Mouse (Mus musculus) 416B (cell line): Measurements from ENCODE around the gene Adam19.
"Not testable (repeated sequence)": the region's sequence is repeated elsewhere in the genome, so short reads cannot be mapped to it uniquely, and the experiment has no call there.

Source experiments
- DNase-seq: peaks from one replicate; pipeline ENCODE4 v3.0.0; 2011; ENCODE audit warnings: low read depth

Adam19 gene

DNA sequence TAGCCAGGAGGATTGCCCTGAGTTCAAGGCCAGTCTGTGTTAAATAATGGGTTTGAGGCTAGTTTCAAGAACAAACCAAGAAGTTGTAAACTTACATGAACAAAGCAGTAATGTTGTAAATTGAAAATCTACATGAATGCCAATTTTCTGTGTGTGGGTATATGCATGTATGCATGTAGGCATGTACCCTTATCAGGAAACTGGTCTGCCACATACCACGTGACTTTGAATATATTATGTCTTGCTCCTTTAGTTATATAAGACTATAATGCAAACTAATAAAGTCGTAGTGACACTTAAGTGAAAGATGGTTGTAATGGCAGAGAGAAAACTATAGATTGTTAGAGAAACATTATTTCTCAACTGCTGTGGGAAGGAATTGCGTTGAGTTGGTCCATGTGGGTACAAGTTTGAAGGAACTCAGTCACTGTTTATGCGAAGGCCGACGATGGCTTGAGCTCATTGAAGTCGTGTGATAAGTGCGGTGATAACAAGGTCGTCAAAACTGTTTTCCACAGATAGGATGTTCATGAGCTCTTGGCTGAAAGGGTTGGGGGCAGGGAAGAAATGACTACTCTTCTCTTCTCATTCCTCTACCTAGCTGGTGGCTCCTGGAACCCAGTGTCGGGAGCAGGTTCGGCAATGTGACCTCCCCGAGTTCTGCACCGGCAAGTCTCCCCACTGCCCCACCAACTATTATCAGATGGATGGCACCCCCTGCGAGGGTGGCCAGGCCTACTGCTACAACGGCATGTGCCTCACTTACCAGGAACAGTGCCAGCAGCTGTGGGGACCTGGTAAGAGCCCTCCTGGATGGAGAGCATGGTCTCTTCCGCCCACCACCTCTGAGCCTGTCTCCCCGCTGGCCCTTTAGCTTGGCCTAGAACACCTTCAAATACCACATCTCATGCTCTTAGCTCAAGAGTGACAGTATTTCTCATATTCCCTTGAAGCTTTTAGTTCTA, 75.5 kb downstream of the Adam19 start:
- DNase-seq = no peak

- no peak for DNase-seq
Measured at GRCm38 (mm10) chr11:46134899-46135298, 79.1 kb downstream of the Adam19 start.

GRCm38 (mm10) chr11:46143342-46143741, 87.5 kb downstream of the Adam19 start:
- DNase-seq = no peak

DNA sequence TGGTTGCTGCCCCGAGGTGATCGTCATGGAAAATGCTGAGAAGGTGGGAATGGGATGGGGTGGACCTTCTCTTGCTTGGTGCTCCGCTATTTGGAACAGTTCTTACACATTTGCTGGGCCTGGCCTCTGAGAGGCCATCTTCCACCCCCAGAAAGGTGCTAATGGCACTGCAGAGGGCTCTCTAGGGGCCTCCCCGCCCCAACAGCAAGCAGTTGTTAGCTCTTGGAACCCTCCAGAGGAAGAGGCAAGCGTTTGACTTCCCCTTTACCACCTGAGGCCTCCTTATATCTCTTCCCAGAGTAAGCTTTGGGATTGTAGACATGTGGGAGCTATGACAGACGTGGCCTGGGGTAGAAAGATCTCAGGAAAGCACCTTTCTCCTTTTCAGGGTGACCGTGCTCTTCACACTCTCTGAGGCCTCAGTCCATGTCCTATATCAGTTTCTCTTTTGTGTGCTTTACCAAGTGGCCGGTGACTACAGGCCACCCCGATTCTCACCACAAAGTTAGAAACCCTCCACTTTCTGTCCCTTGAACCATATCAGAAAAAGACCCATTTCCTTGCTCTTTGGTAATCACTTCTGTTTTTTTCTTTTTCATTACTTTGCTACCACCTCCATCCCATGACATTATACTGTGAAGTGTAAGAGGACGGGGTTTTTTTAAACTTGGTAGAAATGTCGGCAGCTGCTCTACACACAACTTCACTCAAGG, 89.5 kb downstream of the Adam19 start:
- DNase-seq = no peak

GRCm38 (mm10) chr11:46146619-46147018, 90.8 kb downstream of the Adam19 start:
- DNase-seq = no peak

DNA sequence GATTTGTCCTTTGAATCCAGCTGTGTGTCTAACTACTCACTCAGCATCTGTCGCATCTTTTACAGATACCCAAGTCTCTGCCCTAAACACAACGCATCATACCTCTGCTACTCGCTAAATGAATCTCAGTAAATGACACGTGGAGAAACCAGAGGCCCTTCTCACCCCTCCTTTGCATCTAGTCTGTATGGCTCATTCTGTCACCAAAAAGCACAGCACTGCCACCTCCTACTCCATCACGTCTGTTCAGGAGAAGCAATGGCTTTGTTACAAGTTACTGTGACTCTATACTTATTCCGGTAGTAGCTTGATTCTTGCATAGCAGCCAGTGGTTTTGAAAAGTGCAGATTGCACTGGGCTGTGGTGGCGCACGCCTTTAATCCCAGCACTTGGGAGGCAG, 101.2 kb downstream of the Adam19 start:
- no peak for DNase-seq

GRCm38 (mm10) chr11:46157462-46157861, 101.7 kb downstream of the Adam19 start:
- DNase-seq = no peak

- no peak for DNase-seq
Measured at GRCm38 (mm10) chr11:46165866-46166585, 110.2 kb downstream of the Adam19 start, which contains the start of gene Nipal4. Nipal4 (minus strand) TSS chr11:46166508.

- DNase-seq = no peak
Measured at GRCm38 (mm10) chr11:46168506-46168905, 112.7 kb downstream of the Adam19 start.

- no peak for DNase-seq
Measured at GRCm38 (mm10) chr11:46169908-46170307, 114.1 kb downstream of the Adam19 start.

- no peak for DNase-seq
Measured at GRCm38 (mm10) chr11:46172128-46172527, 116.3 kb downstream of the Adam19 start.

- no peak for DNase-seq
Measured at GRCm38 (mm10) chr11:46176155-46176554, 120.4 kb downstream of the Adam19 start.

DNA sequence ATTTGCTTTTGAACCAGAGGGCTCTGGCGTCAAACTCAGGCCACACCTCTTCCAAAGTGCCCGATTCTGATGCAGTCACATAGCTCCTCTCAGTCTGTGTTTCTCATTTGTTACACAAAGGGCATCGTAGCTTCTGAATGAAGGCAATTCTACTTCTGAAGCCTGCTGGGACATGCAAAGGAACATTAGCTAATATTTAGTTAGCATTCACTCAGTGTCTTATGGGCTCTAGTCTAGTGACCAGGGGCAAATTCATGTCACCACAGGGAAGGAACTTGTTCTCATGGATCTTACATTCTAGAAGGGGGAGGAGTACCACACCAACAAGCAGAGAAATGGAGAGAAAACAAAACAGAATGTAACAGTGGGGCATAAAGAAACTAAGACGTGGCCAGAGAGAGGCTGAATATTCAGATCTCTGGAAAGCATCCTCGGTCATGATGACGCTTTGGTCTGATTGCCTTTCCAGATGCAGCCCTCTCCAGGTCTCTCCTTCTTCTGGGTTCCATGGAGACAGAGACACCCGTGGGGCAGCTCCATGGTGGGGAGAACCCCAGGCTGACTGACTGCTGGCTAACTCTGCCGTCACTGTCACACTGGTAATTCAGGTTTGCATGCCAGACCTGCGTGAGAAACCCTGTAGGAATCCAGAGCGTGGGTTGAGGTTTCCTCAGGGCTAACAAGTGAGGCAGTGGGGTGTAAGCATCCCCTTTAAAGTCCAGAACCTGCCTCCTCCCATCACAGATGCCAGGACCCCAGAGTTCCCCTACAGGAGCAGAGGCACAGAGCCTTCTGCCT, 121.7 kb downstream of the Adam19 start:
- DNase-seq = no peak

DNA sequence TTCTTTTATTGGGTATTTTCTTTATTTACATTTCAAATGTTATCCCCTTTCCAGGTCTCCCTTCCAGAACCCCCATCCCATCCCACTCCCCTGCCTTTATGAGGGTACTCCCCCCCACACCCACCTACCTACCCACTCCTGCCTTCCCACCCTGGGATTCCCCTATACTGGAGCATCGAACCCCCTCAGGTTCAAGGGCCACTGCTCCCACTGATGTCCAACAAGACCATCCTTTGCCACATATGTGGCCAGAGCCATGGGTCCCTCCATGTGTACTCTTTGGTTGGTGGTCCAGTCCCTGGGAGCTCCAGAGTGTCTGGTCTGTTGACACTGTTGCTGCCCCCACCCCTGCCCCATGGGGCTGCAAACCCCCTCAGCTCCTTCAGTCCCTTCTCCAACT, 126.2 kb downstream of the Adam19 start:
- not testable (repeated sequence) for DNase-seq

GRCm38 (mm10) chr11:46184946-46185345, 129.2 kb downstream of the Adam19 start:
- no peak for DNase-seq

DNA sequence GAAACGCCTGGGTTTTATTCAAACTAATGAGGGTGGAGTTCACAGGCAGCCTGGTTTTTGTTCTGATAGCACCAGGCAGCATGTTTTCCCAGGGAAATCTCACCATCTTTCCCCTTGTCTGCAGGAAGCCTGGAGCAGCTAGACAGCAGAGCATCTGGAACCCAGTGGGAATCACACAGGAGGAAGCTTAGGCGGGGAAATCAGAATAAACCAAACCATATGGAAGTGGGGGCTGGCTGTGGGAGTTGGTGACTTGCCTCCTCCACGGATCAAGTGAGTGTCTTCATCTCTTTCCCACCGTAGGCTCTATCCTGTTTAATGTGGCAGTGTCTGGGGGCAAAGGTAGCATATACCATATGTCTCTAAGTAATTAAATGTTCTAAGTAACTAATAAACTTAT, 129.7 kb downstream of the Adam19 start:
- DNase-seq = no peak

- no peak for DNase-seq
Measured at GRCm38 (mm10) chr11:46188283-46188682, 132.5 kb downstream of the Adam19 start.

- DNase-seq = no peak
Measured at GRCm38 (mm10) chr11:46194175-46194574, 138.4 kb downstream of the Adam19 start.
